Mouse (Mus musculus): ENCODE measurements around the gene Prcp.

GRCm38 (mm10) chr7:92890211-92890610 is 15.9 kb downstream of the Prcp start:
- no peak for TF ChIP-seq CTCF (IDR thresholded peaks at IDR 0.05)
- no peak for TF ChIP-seq EP300 (IDR thresholded peaks at IDR 0.05)

All from lung, postnatal 0 days (tissue).